Mouse (Mus musculus) lung, adult 2 months (tissue): ENCODE measurements around the gene Setd1a.

ENCODE experiments used
- CTCF ChIP-seq: fragments of 200-500 bp; IDR thresholded peaks from 2 replicates; pipeline ENCODE4 v1.5.1; 2011; ENCODE audit warnings: mild to moderate bottlenecking, low read length, control low read depth; ENCODE audit not compliant: insufficient read depth
- POLR2A ChIP-seq: fragments of 200-500 bp; IDR thresholded peaks from 2 replicates; pipeline ENCODE4 v1.6.1; 2011; ENCODE audit warnings: low read depth, mild to moderate bottlenecking, control low read depth, low read length, borderline replicate concordance; ENCODE audit errors: extremely low read depth

GRCm38 (mm10) chr7:127841340-127842000 lies 65.0 kb downstream of the Setd1a start:
- TF ChIP-seq CTCF (no peak), POLR2A (peak; percentile 72; the same call in 1 of the 2 replicates)
